Mouse (Mus musculus) hindbrain, embryonic 16.5 days (tissue): Measurements from ENCODE around the gene Mmp15. TPM values are rescaled to one million over a fixed set of nuclear protein-coding genes. Genes with fewer than 3 reads are reported as not detected.

Experiments
- ATAC-seq: fragments of 200-750 bp; cut with Nextera tagmentation; 2 replicates; pipeline ENCODE4 v1.8.0; 2017; ENCODE audit warnings: moderate TSS enrichment, moderate library complexity
- H3K27ac ChIP-seq: fragments of 300-500 bp; sonication (generic); 2 replicates; pipeline ENCODE4 v1.5.1; 2014; ENCODE audit warnings: low read depth, mild to moderate bottlenecking, control low read depth, low read length, moderate library complexity
- H3K27me3 ChIP-seq: fragments of 300-500 bp; sonication (generic); replicated peaks from 2 replicates; pipeline ENCODE4 v1.6.1; 2014; ENCODE audit warnings: low read length; ENCODE audit not compliant: control insufficient read depth, insufficient read depth
- H3K36me3 ChIP-seq: fragments of 300-500 bp; sonication (generic); 2 replicates; pipeline ENCODE4 v1.6.1; 2014; ENCODE audit warnings: mild to moderate bottlenecking, low read length, moderate library complexity, mixed read lengths; ENCODE audit not compliant: control insufficient read depth, insufficient read depth
- H3K4me1 ChIP-seq: fragments of 300-500 bp; sonication (generic); 2 replicates; pipeline ENCODE4 v1.6.1; 2014; ENCODE audit warnings: low read depth, low read length; ENCODE audit not compliant: control insufficient read depth, insufficient read depth
- H3K4me2 ChIP-seq: fragments of 300-500 bp; sonication (generic); 2 replicates; pipeline ENCODE4 v1.6.1; 2014; ENCODE audit warnings: mild to moderate bottlenecking, low read length, control low read depth, moderate library complexity
- H3K4me3 ChIP-seq: fragments of 300-500 bp; sonication (generic); 2 replicates; pipeline ENCODE4 v1.5.1; 2014; ENCODE audit warnings: mild to moderate bottlenecking, low read length, control low read depth, moderate library complexity
- H3K9ac ChIP-seq: fragments of 300-500 bp; sonication (generic); 2 replicates; pipeline ENCODE4 v1.6.1; 2014; ENCODE audit warnings: low read depth, mild to moderate bottlenecking, control low read depth, low read length, moderate library complexity
- H3K9me3 ChIP-seq: fragments of 300-500 bp; sonication (generic); 2 replicates; pipeline ENCODE4 v1.6.1; 2014; ENCODE audit warnings: mild to moderate bottlenecking, low read length, moderate library complexity; ENCODE audit not compliant: control insufficient read depth
- WGBS: fragments of 180-500 bp; shearing (Covaris S2); extraction: QIAGEN DNeasy Blood & Tissue Kit; methylation state at CpG from one replicate; pipeline ENCODE4 v1.1.7; 2014; 5-methylcytosine and 5-hydroxymethylcytosine counted together
- polyA plus RNA-seq: library from polyadenylated mRNA; unstranded; fragments of >200 nt; fragmentation: Nextera tagmentation; extraction: Ambion mirVana; gene quantifications from 2 replicates; pipeline ENCODE4 v1.2.1, GENCODE M21; 2015

The Mmp15 gene
- polyA plus RNA-seq = 15.7 and 18.4 TPM in 2 replicates

GRCm38 (mm10) chr8:95352151-95352870 lies at the start of gene Mmp15:
Gene Mmp15 (plus strand): TSS chr8:95352268.
- H3K4me3 ChIP-seq = peak within 1 kb of the TSS; percentile 82
- WGBS = 0% methylated on average over 72 of the region's 80 CpGs
- H3K9me3 ChIP-seq = no peaks in the 10 kb centered on the region
- peaks cover 36% of the 10 kb centered on the region for H3K4me1 ChIP-seq
- H3K9ac ChIP-seq = peak within 1 kb of the TSS; percentile 86
- H3K27ac ChIP-seq = peak within 1 kb of the TSS; percentile 87
- ATAC-seq = peak; percentile 70
- H3K27me3 ChIP-seq = no peaks in the 10 kb centered on the region
- H3K4me2 ChIP-seq = peak within 1 kb of the TSS; percentile 93
- H3K36me3 ChIP-seq = no peaks in the 10 kb centered on the region

- Histone ChIP-seq H3K4me1 (no peaks in the 10 kb centered on the region), H3K4me3 (no peak overlapping the region), H3K27ac (no peak overlapping the region), H3K9me3 (no peaks in the 10 kb centered on the region), H3K27me3 (no peaks in the 10 kb centered on the region), H3K36me3 (no peaks in the 10 kb centered on the region), H3K9ac (no peak overlapping the region), H3K4me2 (no peak overlapping the region)
- no peak for ATAC-seq
- WGBS = 22% methylated on average over 5 of the region's 5 CpGs
These were observed 49.7 kb upstream of the Mmp15 start for GRCm38 (mm10) chr8:95302410-95302809.

DNA sequence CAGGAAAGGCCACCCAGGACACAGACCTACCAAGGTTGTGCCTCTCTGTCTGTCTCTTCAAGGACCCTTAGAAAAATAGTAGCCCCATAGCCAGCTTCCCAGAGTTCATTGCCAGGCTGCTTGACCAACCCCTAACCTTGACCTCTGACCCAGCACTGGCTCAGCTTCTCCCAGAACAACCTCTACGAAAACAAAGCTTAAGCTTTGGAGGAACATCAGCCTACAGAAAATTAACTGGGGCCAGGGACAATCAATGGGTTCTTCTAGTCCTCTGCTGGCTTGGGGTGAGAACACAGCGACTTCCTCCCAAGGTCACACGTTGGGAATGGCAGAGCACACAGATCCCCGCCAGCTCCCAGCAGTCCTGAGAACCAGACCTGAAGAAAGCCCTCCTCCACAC lies 46.5 kb upstream of the Mmp15 start:
- 69% methylated on average over 4 of the region's 4 CpGs for WGBS
- H3K4me3 ChIP-seq = no peak overlapping the region

DNA sequence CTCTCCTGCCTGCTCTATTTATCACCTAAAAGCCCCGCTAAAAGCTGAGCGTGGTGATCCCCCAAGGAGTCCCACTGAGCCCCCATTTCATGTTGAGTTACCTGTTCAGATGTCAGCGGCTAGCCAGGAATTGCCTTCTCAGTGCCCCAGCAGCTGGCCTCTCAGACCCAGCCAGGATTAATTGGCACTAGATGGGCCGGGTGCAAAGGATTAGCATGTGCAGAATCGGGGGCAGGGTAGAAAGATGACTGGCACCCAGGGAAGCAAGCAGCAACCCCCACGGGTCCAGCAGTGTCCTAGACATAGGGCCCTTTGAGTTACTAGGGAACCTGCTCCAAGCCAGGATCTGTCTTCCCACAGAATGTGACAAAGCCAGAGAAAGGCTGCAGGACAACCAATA lies 45.6 kb upstream of the Mmp15 start, which contains the start of gene Cngb1:
TSS of gene Cngb1 (minus strand) at position 155 of the 400 bp plus-strand sequence.
- H3K4me3 ChIP-seq = no peak within 1 kb of the TSS
- WGBS = 56% methylated on average over 6 of the region's 6 CpGs
- no peak for ATAC-seq
- no peaks in the 10 kb centered on the region for H3K4me1 ChIP-seq
- H3K4me2 ChIP-seq = no peak within 1 kb of the TSS
- no peaks in the 10 kb centered on the region for H3K36me3 ChIP-seq
- H3K27me3 ChIP-seq = no peaks in the 10 kb centered on the region
- H3K9ac ChIP-seq = no peak within 1 kb of the TSS
- no peak within 1 kb of the TSS for H3K27ac ChIP-seq
- no peaks in the 10 kb centered on the region for H3K9me3 ChIP-seq

More for the DNA sequence above, 46.5 kb upstream of the Mmp15 start:
- H3K36me3 ChIP-seq = no peaks in the 10 kb centered on the region
- no peak for ATAC-seq
- no peak overlapping the region for H3K27ac ChIP-seq
- no peak overlapping the region for H3K9ac ChIP-seq
- no peaks in the 10 kb centered on the region for H3K9me3 ChIP-seq
- no peaks in the 10 kb centered on the region for H3K4me1 ChIP-seq
- H3K4me2 ChIP-seq = no peak overlapping the region
- H3K27me3 ChIP-seq = no peaks in the 10 kb centered on the region

- no peak within 1 kb of the TSS for H3K9ac ChIP-seq
- no peak within 1 kb of the TSS for H3K27ac ChIP-seq
- H3K36me3 ChIP-seq = no peaks in the 10 kb centered on the region
- no peaks in the 10 kb centered on the region for H3K9me3 ChIP-seq
- 25% methylated on average over 6 of the region's 6 CpGs for WGBS
- ATAC-seq = no peak
- no peak within 1 kb of the TSS for H3K4me2 ChIP-seq
- no peaks in the 10 kb centered on the region for H3K27me3 ChIP-seq
- H3K4me1 ChIP-seq = no peaks in the 10 kb centered on the region
- no peak within 1 kb of the TSS for H3K4me3 ChIP-seq
These were observed 41.6 kb upstream of the Mmp15 start, which contains the start of gene Tepp for GRCm38 (mm10) chr8:95310342-95310970. Gene Tepp (plus strand): TSS chr8:95310566.

- Histone ChIP-seq H3K4me1 (no peaks in the 10 kb centered on the region), H3K27me3 (no peaks in the 10 kb centered on the region), H3K9me3 (no peaks in the 10 kb centered on the region), H3K4me2 (no peak overlapping the region), H3K9ac (no peak overlapping the region), H3K4me3 (no peak overlapping the region), H3K36me3 (no peaks in the 10 kb centered on the region), H3K27ac (no peak overlapping the region)
- WGBS = 69% methylated on average over 18 of the region's 18 CpGs
- no peak for ATAC-seq
These were observed 39.2 kb upstream of the Mmp15 start for GRCm38 (mm10) chr8:95312836-95313235.

- Histone ChIP-seq H3K27ac (no peak overlapping the region), H3K9me3 (peaks cover 4% of the 10 kb centered on the region; the same call in 1 of the 2 replicates), H3K4me2 (no peak overlapping the region), H3K9ac (no peak overlapping the region), H3K36me3 (no peaks in the 10 kb centered on the region), H3K27me3 (no peaks in the 10 kb centered on the region), H3K4me3 (no peak overlapping the region), H3K4me1 (no peaks in the 10 kb centered on the region)
- 87% methylated on average over 6 of the region's 6 CpGs for WGBS
- no peak for ATAC-seq
These were observed 38.2 kb upstream of the Mmp15 start for GRCm38 (mm10) chr8:95313857-95314256.

DNA sequence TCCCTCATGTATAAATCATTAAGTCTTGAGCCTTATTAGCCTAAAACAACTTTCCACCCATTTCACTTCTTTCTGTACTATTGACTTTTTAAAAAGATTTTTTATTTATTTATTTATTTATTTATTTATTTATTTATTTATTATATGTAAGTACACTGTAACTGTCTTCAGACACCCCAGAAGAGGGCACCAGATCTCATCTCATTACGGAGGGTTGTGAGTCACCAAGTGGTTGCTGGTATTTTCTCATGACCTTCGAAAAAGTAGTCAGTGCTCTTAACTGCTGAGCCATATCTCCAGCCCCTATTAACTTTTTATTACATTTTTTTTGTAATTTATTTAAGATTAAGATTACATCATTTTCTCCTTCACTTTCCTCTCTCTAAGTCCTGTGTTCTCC lies 37.4 kb upstream of the Mmp15 start:
- 80% methylated on average over 2 of the region's 2 CpGs for WGBS
- ATAC-seq = no peak
- Histone ChIP-seq H3K27me3 (no peaks in the 10 kb centered on the region), H3K36me3 (no peaks in the 10 kb centered on the region), H3K9ac (no peak overlapping the region), H3K4me2 (no peak overlapping the region), H3K27ac (no peak overlapping the region), H3K9me3 (peaks cover 4% of the 10 kb centered on the region; the same call in 1 of the 2 replicates), H3K4me1 (peaks cover under 1% of the 10 kb centered on the region; the same call in 1 of the 2 replicates), H3K4me3 (no peak overlapping the region)

GRCm38 (mm10) chr8:95315350-95315749 lies 36.7 kb upstream of the Mmp15 start:
- Histone ChIP-seq H3K36me3 (no peaks in the 10 kb centered on the region), H3K4me1 (peaks cover 7% of the 10 kb centered on the region), H3K27me3 (no peaks in the 10 kb centered on the region), H3K9me3 (peaks cover 4% of the 10 kb centered on the region; the same call in 1 of the 2 replicates), H3K27ac (no peak overlapping the region), H3K9ac (no peak overlapping the region), H3K4me3 (no peak overlapping the region), H3K4me2 (no peak overlapping the region)
- 95% methylated on average over 1 of the region's 1 CpGs for WGBS
- no peak for ATAC-seq
